Mouse (Mus musculus) leukemia stem cell, adult 10-12 weeks (primary cell): ENCODE measurements around the gene Igf2r. TPM values are rescaled to one million over a fixed set of nuclear protein-coding genes. Genes with fewer than 3 reads are reported as not detected.

Experiments used
- polyA plus RNA-seq: library from polyadenylated mRNA; stranded (reverse); fragments of >175 nt; gene quantifications from 2 replicates; pipeline ENCODE4 v1.2.3, GENCODE M21; 2012; ENCODE audit warnings: low replicate concordance

The Igf2r gene
- polyA plus RNA-seq, result 3.1 and 4.5 TPM in 2 replicates

GRCm38 (mm10) chr17:12769380-12769921 lies at the start of gene Igf2r:
Gene Igf2r (minus strand): TSS chr17:12769664.

GRCm38 (mm10) chr17:12675646-12676045 lies 93.8 kb downstream of the Igf2r start, which contains the start of gene Slc22a1:
Gene Slc22a1 (minus strand): TSS chr17:12675829.

Other genes with a start within 250 kb of the Igf2r start
- gene Slc22a2, start 185.5 kb downstream of the Igf2r start, polyA plus RNA-seq, result not detected in 2 replicates
- not detected in 2 replicates for gene Slc22a1, start 93.8 kb downstream of the Igf2r start, polyA plus RNA-seq
- gene Mas1, start 98.5 kb upstream of the Igf2r start, polyA plus RNA-seq, result not detected in 2 replicates
- gene Mrgprh, start 106.4 kb upstream of the Igf2r start, polyA plus RNA-seq, result not detected in 2 replicates
- 0.51 and 0.82 TPM in 2 replicates for gene Pnldc1, start 140.6 kb upstream of the Igf2r start, polyA plus RNA-seq
- 7.2 and 49.7 TPM in 2 replicates for gene Tcp1, start 146.0 kb upstream of the Igf2r start, polyA plus RNA-seq
- gene Mrpl18, start 146.7 kb upstream of the Igf2r start, polyA plus RNA-seq, result 16.2 and 51.3 TPM in 2 replicates
- gene Acat3, start 170.9 kb upstream of the Igf2r start, polyA plus RNA-seq, result not detected in 2 replicates
- 1.2 and 2.2 TPM in 2 replicates for gene Acat2, start 191.1 kb upstream of the Igf2r start, polyA plus RNA-seq
- gene Wtap, start 224.5 kb upstream of the Igf2r start, polyA plus RNA-seq, result 17.9 and 19.2 TPM in 2 replicates
- gene Sod2, start 237.2 kb upstream of the Igf2r start, polyA plus RNA-seq, result 283 and 458 TPM in 2 replicates